Mouse (Mus musculus) embryonic facial prominence, embryonic 12.5 days (tissue): ENCODE results near the gene Apod. TPM values are rescaled to one million over a fixed set of nuclear protein-coding genes. Genes with fewer than 3 reads are reported as not detected.

Source experiments
- ATAC-seq: fragments of 200-750 bp; cut with Nextera tagmentation; 2 replicates; pipeline ENCODE4 v1.8.0; 2017; ENCODE audit not compliant: insufficient number of reproducible peaks, insufficient read depth, low FRiP score, low TSS enrichment
- H3K27ac ChIP-seq: fragments of 300-500 bp; sonication (generic); 2 replicates; pipeline ENCODE4 v1.5.1; 2016; ENCODE audit warnings: mild to moderate bottlenecking
- H3K27me3 ChIP-seq: fragments of 300-500 bp; sonication (generic); 2 replicates; pipeline ENCODE4 v1.6.1; 2016; ENCODE audit warnings: mild to moderate bottlenecking, moderate library complexity
- H3K36me3 ChIP-seq: fragments of 300-500 bp; sonication (generic); 2 replicates; pipeline ENCODE4 v1.6.1; 2016; ENCODE audit warnings: mild to moderate bottlenecking
- H3K4me1 ChIP-seq: fragments of 300-500 bp; sonication (generic); 2 replicates; pipeline ENCODE4 v1.6.1; 2016
- H3K4me2 ChIP-seq: fragments of 300-500 bp; sonication (generic); replicated peaks from 2 replicates; pipeline ENCODE4 v1.6.1; 2016; ENCODE audit warnings: mild to moderate bottlenecking, moderate library complexity
- H3K4me3 ChIP-seq: fragments of 300-500 bp; sonication (generic); 2 replicates; pipeline ENCODE4 v1.5.1; 2016; ENCODE audit warnings: mild to moderate bottlenecking
- H3K9ac ChIP-seq: fragments of 300-500 bp; sonication (generic); 2 replicates; pipeline ENCODE4 v1.6.1; 2016; ENCODE audit warnings: mild to moderate bottlenecking, moderate library complexity
- H3K9me3 ChIP-seq: fragments of 300-500 bp; sonication (generic); 2 replicates; pipeline ENCODE4 v1.6.1; 2016; ENCODE audit warnings: mild to moderate bottlenecking, moderate library complexity
- WGBS: fragments of 180-500 bp; shearing (Covaris S2); methylation state at CpG from one replicate; pipeline ENCODE4 v1.1.7; 2016; 5-methylcytosine and 5-hydroxymethylcytosine counted together
- polyA plus RNA-seq: library from polyadenylated mRNA; unstranded; fragments of >200 nt; fragmentation: Nextera tagmentation; extraction: Ambion mirVana; gene quantifications from 2 replicates; pipeline ENCODE4 v1.2.1, GENCODE M21; 2016

The Apod gene
- polyA plus RNA-seq = 24.6 and 24.8 TPM in 2 replicates

GRCm38 (mm10) chr16:31314497-31315233 lies at the start of gene Apod:
Gene Apod (minus strand): TSS chr16:31314808.
- H3K4me2 ChIP-seq = peak within 1 kb of the TSS; percentile 19
- H3K27ac ChIP-seq = peak within 1 kb of the TSS; percentile 84
- H3K4me3 ChIP-seq = no peak within 1 kb of the TSS
- ATAC-seq = no peak
- peaks cover 28% of the 10 kb centered on the region for H3K4me1 ChIP-seq
- no peaks in the 10 kb centered on the region for H3K36me3 ChIP-seq
- 26% methylated on average over 9 of the region's 9 CpGs for WGBS
- no peaks in the 10 kb centered on the region for H3K27me3 ChIP-seq
- H3K9me3 ChIP-seq = no peaks in the 10 kb centered on the region
- H3K9ac ChIP-seq = no peak within 1 kb of the TSS

- WGBS = 80% methylated on average over 11 of the region's 11 CpGs
- ATAC-seq = no peak
These were observed 49.3 kb upstream of the Apod start for GRCm38 (mm10) chr16:31363685-31364436.

GRCm38 (mm10) chr16:31359542-31359941 lies 44.9 kb upstream of the Apod start:
- no peak for ATAC-seq
- 55% methylated on average over 5 of the region's 5 CpGs for WGBS

More at GRCm38 (mm10) chr16:31363685-31364436, 49.3 kb upstream of the Apod start:
- Histone ChIP-seq H3K9me3 (no peaks in the 10 kb centered on the region), H3K4me2 (no peak overlapping the region), H3K27ac (no peak overlapping the region), H3K9ac (no peak overlapping the region), H3K36me3 (no peaks in the 10 kb centered on the region), H3K4me3 (no peak overlapping the region), H3K4me1 (no peaks in the 10 kb centered on the region), H3K27me3 (no peaks in the 10 kb centered on the region; the same call in 1 of the 2 replicates)

GRCm38 (mm10) chr16:31358991-31359390 lies 44.4 kb upstream of the Apod start:
- Histone ChIP-seq H3K9me3 (no peaks in the 10 kb centered on the region), H3K27ac (no peak overlapping the region), H3K4me1 (no peaks in the 10 kb centered on the region), H3K4me2 (no peak overlapping the region), H3K36me3 (no peaks in the 10 kb centered on the region), H3K4me3 (no peak overlapping the region), H3K27me3 (peaks cover 3% of the 10 kb centered on the region; the same call in 1 of the 2 replicates), H3K9ac (no peak overlapping the region)
- no peak for ATAC-seq
- WGBS = 31% methylated on average over 9 of the region's 9 CpGs

More at GRCm38 (mm10) chr16:31359542-31359941, 44.9 kb upstream of the Apod start:
- Histone ChIP-seq H3K27me3 (peaks cover 3% of the 10 kb centered on the region; the same call in 1 of the 2 replicates), H3K4me1 (no peaks in the 10 kb centered on the region), H3K9ac (no peak overlapping the region), H3K4me2 (no peak overlapping the region), H3K4me3 (no peak overlapping the region), H3K27ac (no peak overlapping the region), H3K9me3 (no peaks in the 10 kb centered on the region), H3K36me3 (no peaks in the 10 kb centered on the region)

GRCm38 (mm10) chr16:31358576-31358975 lies 44.0 kb upstream of the Apod start:
- Histone ChIP-seq H3K27me3 (peaks cover 3% of the 10 kb centered on the region; the same call in 1 of the 2 replicates), H3K36me3 (no peaks in the 10 kb centered on the region), H3K4me2 (no peak overlapping the region), H3K27ac (no peak overlapping the region), H3K9ac (no peak overlapping the region), H3K4me1 (no peaks in the 10 kb centered on the region), H3K9me3 (no peaks in the 10 kb centered on the region), H3K4me3 (no peak overlapping the region)
- no peak for ATAC-seq
- 44% methylated on average over 15 of the region's 15 CpGs for WGBS

GRCm38 (mm10) chr16:31355882-31356281 lies 41.3 kb upstream of the Apod start:
- H3K9me3 ChIP-seq = no peaks in the 10 kb centered on the region

GRCm38 (mm10) chr16:31354341-31355329 lies 40.0 kb upstream of the Apod start:
- Histone ChIP-seq H3K4me3 (no peak overlapping the region), H3K9ac (no peak overlapping the region), H3K36me3 (no peaks in the 10 kb centered on the region), H3K27ac (no peak overlapping the region), H3K27me3 (peaks cover 6% of the 10 kb centered on the region; the same call in 1 of the 2 replicates), H3K9me3 (no peaks in the 10 kb centered on the region), H3K4me1 (no peaks in the 10 kb centered on the region), H3K4me2 (no peak overlapping the region)
- WGBS = 28% methylated on average over 17 of the region's 17 CpGs
- 0 out of 2 replicates have a peak, but pooled peaks have one; percentile 52 for ATAC-seq

More at GRCm38 (mm10) chr16:31355882-31356281, 41.3 kb upstream of the Apod start:
- no peak overlapping the region for H3K4me3 ChIP-seq
- H3K4me1 ChIP-seq = no peaks in the 10 kb centered on the region
- no peak overlapping the region for H3K9ac ChIP-seq
- peaks cover 3% of the 10 kb centered on the region; the same call in 1 of the 2 replicates for H3K27me3 ChIP-seq
- no peak overlapping the region for H3K27ac ChIP-seq
- no peak for ATAC-seq
- H3K36me3 ChIP-seq = no peaks in the 10 kb centered on the region
- WGBS = 63% methylated on average over 6 of the region's 6 CpGs
- no peak overlapping the region for H3K4me2 ChIP-seq

- WGBS = 65% methylated on average over 4 of the region's 4 CpGs
- ATAC-seq = no peak
- Histone ChIP-seq H3K4me1 (no peaks in the 10 kb centered on the region), H3K36me3 (no peaks in the 10 kb centered on the region), H3K4me3 (no peak overlapping the region), H3K4me2 (no peak overlapping the region), H3K27me3 (peaks cover 3% of the 10 kb centered on the region; the same call in 1 of the 2 replicates), H3K9ac (no peak overlapping the region), H3K9me3 (no peaks in the 10 kb centered on the region), H3K27ac (no peak overlapping the region)
These were observed 38.4 kb upstream of the Apod start for GRCm38 (mm10) chr16:31352996-31353395.

GRCm38 (mm10) chr16:31347581-31347980 lies 33.0 kb upstream of the Apod start:
- Histone ChIP-seq H3K36me3 (no peaks in the 10 kb centered on the region), H3K9me3 (no peaks in the 10 kb centered on the region), H3K4me2 (peak overlapping the region; percentile 44), H3K9ac (no peak overlapping the region), H3K27me3 (peaks cover 3% of the 10 kb centered on the region; the same call in 1 of the 2 replicates), H3K27ac (no peak overlapping the region), H3K4me1 (0 out of 2 replicates have a peak, but pooled peaks cover 4% of the 10 kb centered on the region), H3K4me3 (0 out of 2 replicates have a peak overlapping the region, but pooled peaks have one; percentile 14)
- WGBS = 6% methylated on average over 14 of the region's 14 CpGs
- ATAC-seq = no peak

- 0 out of 2 replicates have a peak, but pooled peaks cover 8% of the 10 kb centered on the region for H3K4me1 ChIP-seq
- no peaks in the 10 kb centered on the region for H3K9me3 ChIP-seq
- H3K9ac ChIP-seq = no peak overlapping the region
- H3K4me2 ChIP-seq = no peak overlapping the region
- H3K36me3 ChIP-seq = no peaks in the 10 kb centered on the region
- no peak overlapping the region for H3K4me3 ChIP-seq
- no peak overlapping the region for H3K27ac ChIP-seq
- ATAC-seq = no peak
- no peaks in the 10 kb centered on the region; the same call in 1 of the 2 replicates for H3K27me3 ChIP-seq
- 22% methylated on average over 2 of the region's 2 CpGs for WGBS
These were observed 28.4 kb upstream of the Apod start for GRCm38 (mm10) chr16:31342966-31343365.

- Histone ChIP-seq H3K36me3 (no peaks in the 10 kb centered on the region), H3K4me2 (no peak overlapping the region), H3K27me3 (no peaks in the 10 kb centered on the region; the same call in 1 of the 2 replicates), H3K4me3 (no peak overlapping the region), H3K4me1 (0 out of 2 replicates have a peak, but pooled peaks cover 7% of the 10 kb centered on the region), H3K9me3 (no peaks in the 10 kb centered on the region), H3K9ac (no peak overlapping the region), H3K27ac (no peak overlapping the region)
- WGBS = 21% methylated on average over 5 of the region's 5 CpGs
- ATAC-seq = no peak
These were observed 27.9 kb upstream of the Apod start for GRCm38 (mm10) chr16:31342556-31342955.
